Mouse (Mus musculus) heart, adult 2 months (tissue): ENCODE measurements around the gene Slco3a1. TPM values are rescaled to one million over a fixed set of nuclear protein-coding genes. Genes with fewer than 3 reads are reported as not detected.
A peak's percentile ranks its signal among the peaks of the same experiment; 100 is the strongest.

Experiments used
- DNase-seq, 2 experiments: peaks; one replicate each; pipeline ENCODE4 v3.0.0; 2021
- H3K27ac ChIP-seq: fragments of 200-600 bp; 2 replicates; pipeline ENCODE4 v1.8.1; 2022
- H3K27me3 ChIP-seq: fragments of 200-500 bp; 2 replicates; pipeline ENCODE4 v1.6.1; 2012; ENCODE audit warnings: mild to moderate bottlenecking, low read length, inconsistent platforms, mixed read lengths; ENCODE audit not compliant: control insufficient read depth, insufficient read depth
- H3K36me3 ChIP-seq: fragments of 200-500 bp; 2 replicates; pipeline ENCODE4 v1.6.1; 2012; ENCODE audit warnings: low read length, inconsistent platforms; ENCODE audit not compliant: control insufficient read depth, insufficient read depth
- H3K4me1 ChIP-seq: fragments of 200-500 bp; 2 replicates; pipeline ENCODE4 v1.6.1; 2011; ENCODE audit warnings: low read length; ENCODE audit not compliant: control insufficient read depth, insufficient read depth
- H3K4me3 ChIP-seq: fragments of 200-600 bp; 2 replicates; pipeline ENCODE4 v1.8.1; 2022
- H3K79me2 ChIP-seq: fragments of 200-500 bp; replicated peaks from 2 replicates; pipeline ENCODE4 v1.6.1; 2012; ENCODE audit warnings: mild to moderate bottlenecking, inconsistent platforms, low read length, moderate library complexity, mixed read lengths; ENCODE audit not compliant: control insufficient read depth, insufficient read depth
- H3K9ac ChIP-seq: fragments of 200-500 bp; 2 replicates; pipeline ENCODE4 v1.6.1; 2012; ENCODE audit warnings: low read depth, mild to moderate bottlenecking, control low read depth, inconsistent platforms, low read length, mixed read lengths
- CTCF ChIP-seq: fragments of 200-600 bp; IDR thresholded peaks from 2 replicates; pipeline ENCODE4 v1.8.1; 2022; ENCODE audit warnings: antibody characterized with exemption, mild to moderate bottlenecking, moderate library complexity
- EP300 ChIP-seq: fragments of 200-500 bp; IDR thresholded peaks from 2 replicates; pipeline ENCODE4 v1.6.1; 2011; ENCODE audit warnings: low read depth, low read length, control low read depth; ENCODE audit not compliant: insufficient read depth
- POLR2A ChIP-seq: fragments of 200-500 bp; IDR thresholded peaks from 2 replicates; pipeline ENCODE4 v1.6.1; 2011; ENCODE audit warnings: mild to moderate bottlenecking, low read depth, low read length, control low read depth; ENCODE audit not compliant: insufficient read depth
- whole genome bisulfite sequencing: fragments of 180-500 bp; shearing (Covaris S2); methylation state at CpG from one replicate; pipeline ENCODE4 v1.1.7; 2018; 5-methylcytosine and 5-hydroxymethylcytosine counted together
- intact Hi-C: fragments of 180-260 bp; cut with DNase I; formaldehyde crosslinking; loops from one replicate; pipeline ENCODE4 v1.15.1; 2025
- polyA plus RNA-seq: library from polyadenylated mRNA; depleted of rRNA; stranded (reverse); fragments of >200 nt; gene quantifications from 2 replicates; pipeline ENCODE4 v1.2.3, GENCODE M21; 2012
- total RNA-seq, 2 experiments: library from RNA; stranded (reverse); gene quantifications; 2 replicates each; pipeline ENCODE4 v1.2.3; 2021

Slco3a1 gene
- total and polyA plus RNA-seq, 3 experiments = 93.1 to 146 (median 124) TPM

DNA sequence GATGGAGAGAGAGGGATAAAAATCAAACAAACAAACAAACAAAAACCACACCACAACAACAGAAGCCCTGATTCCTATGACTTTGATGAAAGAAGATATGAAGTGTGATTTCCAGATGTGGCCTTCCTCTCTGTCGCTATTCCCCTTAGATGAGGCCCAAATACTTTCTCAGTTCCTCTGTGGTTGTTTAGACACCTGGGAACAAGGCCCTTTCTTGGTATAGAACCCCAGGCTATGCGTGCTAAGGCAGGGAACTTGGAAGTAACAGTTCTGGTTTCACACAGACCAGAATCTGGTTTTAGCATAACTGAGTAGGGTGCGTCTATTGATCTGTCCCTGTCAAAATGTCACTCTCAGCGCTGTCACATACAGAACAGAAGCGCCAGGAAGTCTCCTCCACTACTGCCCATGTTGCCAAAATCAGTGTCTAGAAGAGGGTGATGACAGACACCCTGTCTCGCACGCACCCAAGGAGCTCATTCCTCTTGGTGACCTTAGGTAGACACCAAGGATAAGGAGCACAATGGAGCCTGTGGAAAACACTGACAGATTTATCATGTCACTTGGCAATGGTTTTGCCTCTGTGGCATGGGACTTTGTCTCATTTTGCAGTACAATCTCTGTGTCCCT lies 23.0 kb downstream of the Slco3a1 start:
- peak in 1 of 2 experiments; percentile 38 for DNase-seq
- Histone ChIP-seq H3K4me1 (peaks cover 15% of the 10 kb centered on the region), H3K27ac (no peak overlapping the region; the same call in 1 of the 2 replicates), H3K27me3 (no peaks in the 10 kb centered on the region), H3K79me2 (no peaks in the 10 kb centered on the region; the same call in 1 of the 2 replicates), H3K4me3 (no peak overlapping the region), H3K9ac (no peak overlapping the region), H3K36me3 (peaks cover 18% of the 10 kb centered on the region)
- intact Hi-C loops = loop anchor here (5.0 kb wide), 1 partner anchor 54 kb away; no protein-coding TSS in a partner anchor
- no peak for TF ChIP-seq POLR2A
- TF ChIP-seq EP300 = no peak
- TF ChIP-seq CTCF = no peak
- 69% methylated on average over 7 of the region's 7 CpGs for WGBS

DNA sequence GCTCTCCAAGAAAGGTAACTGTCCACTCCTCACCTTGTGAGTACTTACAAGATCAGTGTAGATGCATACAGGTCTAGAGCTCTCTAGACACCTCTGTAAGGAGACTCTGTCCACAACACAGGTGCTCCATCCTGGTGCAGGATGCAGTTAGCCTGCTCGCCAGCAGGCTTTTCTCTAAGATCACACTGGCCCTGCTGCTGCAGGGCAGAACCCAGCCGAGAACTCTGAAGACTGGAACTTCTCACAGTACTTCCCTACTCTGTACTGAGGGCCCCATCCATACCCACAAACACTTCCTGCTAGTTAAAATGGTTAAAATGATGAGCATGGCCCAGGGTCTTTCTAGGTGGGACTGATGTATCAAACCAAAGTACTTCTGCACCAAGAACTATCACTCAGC lies 24.7 kb downstream of the Slco3a1 start:
- no peaks in the 10 kb centered on the region; the same call in none of the 2 replicates for H3K79me2 ChIP-seq
- 76% methylated on average over 2 of the region's 2 CpGs for WGBS
- no peak overlapping the region; the same call in 1 of the 2 replicates for H3K27ac ChIP-seq
- no peak overlapping the region for H3K4me3 ChIP-seq
- H3K9ac ChIP-seq = no peak overlapping the region
- no peaks in the 10 kb centered on the region for H3K27me3 ChIP-seq
- intact Hi-C loops = loop anchor here (2.0 to 5.0 kb wide), 2 partner anchors 25 to 53 kb away; partner anchors contain the start of gene Slco3a1
- peaks cover 18% of the 10 kb centered on the region for H3K36me3 ChIP-seq
- DNase-seq = no peak
- peaks cover 22% of the 10 kb centered on the region for H3K4me1 ChIP-seq
- TF ChIP-seq CTCF (peak; percentile 17; the same call in 1 of the 2 replicates), EP300 (no peak)

DNA sequence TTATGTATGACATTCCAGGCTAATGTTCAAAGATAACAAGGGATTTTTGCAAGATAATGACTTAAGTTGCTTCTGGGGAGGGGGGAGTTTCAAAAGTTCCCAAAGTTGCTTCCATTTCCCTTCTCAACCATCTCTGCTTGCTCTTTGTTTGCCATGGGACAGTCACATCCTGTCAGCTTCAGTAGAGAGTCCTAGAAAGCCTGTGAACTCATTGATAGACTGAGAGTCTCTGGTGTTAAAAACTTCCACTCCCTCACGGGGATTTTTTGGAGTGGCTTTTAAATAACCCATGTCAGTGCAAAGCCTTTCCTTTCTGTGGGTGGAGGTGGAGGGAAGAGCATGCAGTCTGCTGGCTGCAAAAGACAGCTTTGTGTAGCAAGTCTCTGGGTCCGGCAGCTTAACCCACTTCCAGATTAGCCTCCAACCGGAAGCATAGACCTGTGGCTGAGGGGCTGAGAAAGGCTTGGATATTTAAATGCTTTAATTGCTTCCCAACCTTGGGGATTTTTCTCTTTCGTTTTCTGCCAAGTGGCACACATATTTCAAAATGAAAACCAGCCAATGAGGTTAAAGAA lies 25.3 kb downstream of the Slco3a1 start:
- no peak overlapping the region for H3K9ac ChIP-seq

GRCm38 (mm10) chr7:74528182-74528581 lies 26.4 kb downstream of the Slco3a1 start:
- H3K4me1 ChIP-seq = peaks cover 31% of the 10 kb centered on the region
- peaks cover 18% of the 10 kb centered on the region for H3K36me3 ChIP-seq
- DNase-seq = peak in 1 of 2 experiments; percentile 54
- no peak overlapping the region for H3K9ac ChIP-seq
- intact Hi-C loops = loop anchor here (2.0 kb wide), 1 partner anchor 27 kb away; the partner anchor contains the start of gene Slco3a1
- no peaks in the 10 kb centered on the region for H3K27me3 ChIP-seq
- peak overlapping the region; percentile 34; the same call in 1 of the 2 replicates for H3K27ac ChIP-seq
- 55% methylated on average over 5 of the region's 5 CpGs for WGBS
- no peak overlapping the region for H3K4me3 ChIP-seq
- H3K79me2 ChIP-seq = no peaks in the 10 kb centered on the region; the same call in none of the 2 replicates
- 0 out of 2 replicates have a peak, but pooled peaks have one; percentile 26 for TF ChIP-seq EP300
- no peak for TF ChIP-seq CTCF
- TF ChIP-seq POLR2A = no peak

More for the DNA sequence above, 25.3 kb downstream of the Slco3a1 start:
- Histone ChIP-seq H3K36me3 (peaks cover 18% of the 10 kb centered on the region), H3K27me3 (no peaks in the 10 kb centered on the region), H3K79me2 (no peaks in the 10 kb centered on the region; the same call in none of the 2 replicates), H3K27ac (peak overlapping the region; percentile 34; the same call in 1 of the 2 replicates), H3K4me1 (peaks cover 27% of the 10 kb centered on the region), H3K4me3 (no peak overlapping the region)
- intact Hi-C loops = loop anchor here (2.0 kb wide), 1 partner anchor 26 kb away; the partner anchor contains the start of gene Slco3a1
- TF ChIP-seq EP300 (no peak), CTCF (no peak), POLR2A (no peak)
- no peak for DNase-seq
- 12% methylated on average over 4 of the region's 4 CpGs for WGBS

DNA sequence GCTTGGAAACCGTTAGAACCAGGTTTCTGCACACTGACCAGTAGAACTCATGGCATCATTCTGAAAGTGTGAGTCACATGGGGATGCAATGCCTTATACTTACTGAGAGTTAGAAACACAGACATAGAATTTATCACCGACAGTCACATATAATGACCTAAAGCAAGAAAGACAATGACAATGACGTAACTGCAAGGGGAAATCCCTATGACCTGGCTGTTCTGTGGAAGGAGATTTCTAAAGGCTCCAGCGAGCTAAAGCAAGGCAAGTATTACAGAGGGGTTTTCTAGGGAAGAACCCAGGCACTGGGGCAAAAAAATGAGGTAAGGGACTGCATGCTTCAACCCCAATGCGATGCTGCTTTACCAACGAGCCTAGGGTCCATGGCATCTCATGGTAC lies 26.9 kb downstream of the Slco3a1 start:
- intact Hi-C loops = loop anchor here (2.0 kb wide), 1 partner anchor 27 kb away; the partner anchor contains the start of gene Slco3a1
- no peak for TF ChIP-seq EP300
- no peak for TF ChIP-seq CTCF
- no peak for TF ChIP-seq POLR2A
- Histone ChIP-seq H3K27me3 (no peaks in the 10 kb centered on the region), H3K4me1 (peaks cover 31% of the 10 kb centered on the region), H3K79me2 (no peaks in the 10 kb centered on the region; the same call in none of the 2 replicates), H3K36me3 (peaks cover 18% of the 10 kb centered on the region), H3K4me3 (no peak overlapping the region), H3K27ac (peak overlapping the region; percentile 34; the same call in 1 of the 2 replicates), H3K9ac (no peak overlapping the region)
- WGBS = 48% methylated on average over 6 of the region's 6 CpGs
- DNase-seq = no peak
